Mouse (Mus musculus) left cerebral cortex, adult 9 months (tissue): ENCODE results near the gene Grrp1.

Source experiments
- DNase-seq, 2 experiments: peaks; one replicate each; pipeline ENCODE4 v3.0.0; 2022; ENCODE audit warnings: low spot score in 2 of 2

Gene Grrp1

GRCm38 (mm10) chr4:134243516-134244250, 10.2 kb downstream of the Grrp1 start, which contains the start of gene E130218I03Rik:
Gene E130218I03Rik (plus strand): TSS chr4:134243662.
- DNase-seq: no peak

DNA sequence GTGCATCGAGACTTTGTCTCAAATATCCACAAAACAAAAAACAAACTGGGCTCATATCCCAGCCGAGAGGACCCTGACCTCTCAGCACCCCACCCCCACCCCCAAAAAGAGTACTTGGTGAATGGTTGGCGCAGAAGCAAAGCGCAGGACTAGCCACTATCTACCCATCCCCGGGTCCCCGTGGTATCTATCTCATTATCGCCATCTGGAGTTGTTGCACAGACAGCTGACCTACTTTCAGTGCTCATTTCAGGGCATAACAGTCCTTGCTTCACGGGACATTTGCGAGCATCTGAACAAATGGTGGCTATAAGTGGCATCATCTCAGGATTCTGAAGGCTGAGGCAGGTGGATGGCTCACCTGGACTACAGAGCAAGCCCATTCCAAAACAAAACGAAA, 15.2 kb downstream of the Grrp1 start:
- DNase-seq: no peak

- DNase-seq: no peak
Measured at GRCm38 (mm10) chr4:134238279-134238651, 15.6 kb downstream of the Grrp1 start, which contains the start of gene Cnksr1. Gene Cnksr1 (minus strand): TSS chr4:134238399.

DNA sequence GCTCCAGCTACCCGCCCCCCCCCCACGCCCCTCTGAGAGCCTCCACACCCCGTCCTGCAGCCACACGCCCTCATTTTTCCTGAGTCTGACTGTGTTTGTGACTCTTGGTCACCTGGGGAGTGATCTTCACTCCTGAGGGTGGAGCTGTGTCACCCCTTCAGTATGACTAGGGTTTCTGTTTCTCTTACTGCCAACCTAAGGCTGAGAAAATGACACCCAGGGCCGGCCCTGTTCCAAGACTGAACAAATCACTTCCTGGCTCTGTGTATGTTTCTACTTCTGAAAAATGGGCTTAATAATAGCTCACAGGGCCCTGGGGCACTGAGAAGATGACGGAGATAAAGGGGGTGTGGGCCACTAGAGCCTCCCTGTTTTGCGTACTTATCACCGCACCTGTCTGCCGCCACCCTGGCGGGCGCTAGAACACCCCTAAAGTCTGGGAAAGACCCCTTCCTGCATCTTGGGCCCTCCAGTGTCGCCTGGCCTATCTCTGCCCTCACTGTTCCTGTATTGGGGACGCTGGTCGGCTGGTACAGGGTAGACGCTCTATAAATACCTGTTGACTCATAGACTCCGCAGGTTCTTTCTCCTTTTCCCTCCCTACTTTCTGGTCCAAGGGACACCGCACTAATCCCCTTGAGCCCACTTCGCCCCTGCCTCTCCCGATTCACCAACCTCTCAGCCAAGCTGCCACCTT, 16.2 kb downstream of the Grrp1 start:
- no peak for DNase-seq

DNA sequence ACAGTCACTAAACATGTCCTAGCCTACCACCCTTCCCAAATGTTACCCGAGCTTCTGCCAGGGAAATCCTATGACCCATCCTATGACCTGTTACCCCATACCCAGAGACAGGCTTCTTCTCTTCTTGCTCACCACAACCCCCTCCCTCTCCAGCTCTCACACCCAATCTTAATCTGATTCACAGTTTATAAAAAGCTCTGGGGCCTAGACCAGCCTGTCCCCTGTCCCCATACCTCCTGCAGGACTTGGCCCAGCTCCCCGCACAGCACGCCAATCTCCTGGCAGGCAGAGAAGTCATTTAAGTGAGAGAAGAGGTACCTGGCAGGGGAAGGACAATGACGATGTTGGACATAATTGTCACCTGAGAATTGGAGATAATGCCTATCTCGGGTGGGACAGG, 19.0 kb downstream of the Grrp1 start:
- no peak for DNase-seq

GRCm38 (mm10) chr4:134230431-134230830, 23.5 kb downstream of the Grrp1 start:
- DNase-seq: no peak

DNA sequence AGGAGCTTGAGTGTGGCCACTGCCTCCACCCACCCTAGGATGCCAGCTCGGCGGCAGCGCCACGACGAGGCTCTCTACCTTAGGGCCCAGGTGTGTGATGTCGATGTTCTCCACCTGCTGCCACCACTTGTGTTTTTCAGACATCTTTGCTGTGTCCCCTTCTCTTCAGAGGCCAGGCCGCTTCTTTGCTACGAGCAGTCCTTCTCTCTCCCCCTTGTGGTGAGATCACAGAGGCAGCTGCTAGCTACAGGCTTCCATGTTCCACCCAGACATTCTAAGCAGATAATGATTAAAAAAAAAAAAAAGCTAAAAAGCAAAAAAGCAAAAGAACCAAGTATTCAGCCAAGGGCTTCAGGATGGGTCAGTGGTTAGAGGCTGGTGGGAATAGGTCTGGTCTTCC, 26.7 kb downstream of the Grrp1 start, which contains the start of gene Catsper4:
Gene Catsper4, minus strand, starts transcription at position 190 of the 400 bp plus-strand sequence.
- DNase-seq: no peak

GRCm38 (mm10) chr4:134222793-134223600, 30.9 kb downstream of the Grrp1 start:
- DNase-seq: no peak

GRCm38 (mm10) chr4:134206488-134207053, 47.3 kb downstream of the Grrp1 start:
- DNase-seq: no peak

DNA sequence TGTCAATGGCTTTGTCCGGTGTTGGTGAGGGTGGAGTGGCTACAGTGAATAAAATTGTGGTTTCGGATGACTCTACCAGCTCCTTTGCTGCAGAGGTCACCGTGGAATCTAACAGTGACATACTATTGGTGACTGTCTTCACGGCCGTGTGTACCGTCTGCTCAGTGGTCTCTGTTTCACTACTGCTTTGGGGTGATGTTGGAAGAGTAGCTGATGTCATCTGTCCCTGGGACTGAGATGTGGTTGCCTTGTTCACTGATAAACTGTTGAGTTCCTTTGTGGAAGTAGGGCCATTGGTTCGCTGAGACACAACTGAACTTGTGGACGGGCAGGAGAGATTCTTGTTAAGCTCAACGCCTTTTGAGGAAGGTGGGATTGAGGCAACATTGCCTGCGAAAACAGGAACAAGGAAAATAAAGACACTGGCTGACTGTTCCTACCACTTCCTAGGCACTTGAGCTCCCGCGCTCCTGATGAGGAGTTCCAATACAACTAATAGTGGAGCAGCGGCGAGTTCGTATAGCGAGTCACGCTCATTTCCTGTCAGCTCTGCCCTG, 50.5 kb downstream of the Grrp1 start:
- no peak for DNase-seq

DNA sequence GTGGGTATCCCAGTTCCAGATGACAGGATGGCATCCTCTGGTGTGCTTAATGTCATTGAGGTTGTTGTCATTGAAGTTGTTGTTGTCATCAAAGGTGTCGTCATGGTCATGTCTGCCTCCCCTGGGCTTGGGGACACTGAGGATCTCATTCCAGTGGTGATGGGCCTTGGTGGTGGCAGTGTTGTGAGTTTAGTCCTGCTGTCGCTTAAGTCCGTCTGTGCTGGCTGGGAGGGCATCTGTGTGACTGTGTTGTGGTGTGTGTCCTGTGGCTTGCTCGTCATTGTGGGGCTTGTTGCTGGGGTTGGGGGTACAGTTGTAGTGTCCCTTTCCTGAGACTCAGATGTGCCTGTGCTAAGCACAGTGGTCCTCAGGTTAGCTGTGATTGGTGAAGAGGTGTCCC, 51.0 kb downstream of the Grrp1 start, which contains the start of gene Gm7534:
Gene Gm7534, minus strand, starts transcription at position 101 of the 400 bp plus-strand sequence.
- no peak for DNase-seq
